Mouse (Mus musculus): ENCODE measurements at regions not wholly inside any gene's neighbourhood (a gene's known extent, or its start where the extent isn't known, plus 50 kb on each side); places are given as distances from the start of the nearest gene placed in this dataset.

DNA sequence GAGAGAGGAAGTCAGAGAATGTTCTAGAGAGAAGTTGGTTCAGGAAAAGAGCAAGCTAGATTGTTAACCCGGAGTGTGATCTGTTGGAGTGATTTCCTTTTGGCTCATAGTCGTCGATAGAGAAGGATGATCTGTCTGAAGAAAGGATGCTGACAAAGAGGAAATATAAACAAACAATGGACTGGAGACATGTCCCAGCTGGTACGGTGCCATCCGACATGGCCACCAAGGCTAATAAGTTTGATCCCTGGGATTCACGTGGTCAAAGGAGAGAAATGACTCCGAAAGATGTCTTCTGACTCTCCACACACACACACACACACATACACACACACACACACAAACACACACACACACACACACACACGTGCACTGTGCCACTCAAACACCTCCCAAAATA is 113.5 kb upstream of the Mrps10 start:
- TF ChIP-seq CTCF (IDR thresholded peaks at IDR 0.05; ENCODE audit: low read depth) (no peak), EP300 (IDR thresholded peaks at IDR 0.05; ENCODE audit: low read depth) (no peak)
